Mouse (Mus musculus): ENCODE data around the gene Fbxo34. TPM values are rescaled to one million over a fixed set of nuclear protein-coding genes. Genes with fewer than 3 reads are reported as not detected.

The Fbxo34 gene
- polyA plus RNA-seq, 1 experiment from 2014 or later = 26.5 TPM

DNA sequence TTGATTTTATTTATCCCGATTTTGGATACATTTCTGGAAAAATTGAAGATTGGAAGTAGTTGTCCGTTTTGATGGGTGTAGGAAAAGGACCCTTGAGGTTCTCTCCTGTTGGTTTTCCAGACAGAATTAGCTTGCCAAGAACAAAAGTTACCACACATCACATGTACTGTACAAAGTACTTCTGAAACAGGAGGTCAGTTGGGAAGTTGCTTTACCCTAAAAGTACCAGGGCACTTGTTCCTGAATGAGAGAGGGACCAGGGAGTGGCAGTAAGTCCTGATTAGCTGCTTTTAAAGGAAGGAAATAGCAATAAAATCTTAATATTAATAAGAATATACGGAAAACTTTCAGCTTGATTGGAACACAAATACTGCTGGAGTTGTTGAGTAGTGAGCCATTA is 46.9 kb downstream of the Fbxo34 start:
- Histone ChIP-seq H3K9me3 (no peaks in the 10 kb centered on the region), H3K27me3 (no peaks in the 10 kb centered on the region), H3K4me2 (replicated peaks) (no peak overlapping the region), H3K4me1 (no peaks in the 10 kb centered on the region), H3K27ac (no peak overlapping the region), H3K9ac (no peak overlapping the region), H3K4me3 (no peak overlapping the region), H3K36me3 (no peaks in the 10 kb centered on the region; the same call in 1 of the 2 replicates)
- no peak for ATAC-seq (ENCODE audit: insufficient number of reproducible peaks, insufficient read depth, low FRiP score, low TSS enrichment)
- WGBS = 85% methylated on average over 3 of the region's 3 CpGs

DNA sequence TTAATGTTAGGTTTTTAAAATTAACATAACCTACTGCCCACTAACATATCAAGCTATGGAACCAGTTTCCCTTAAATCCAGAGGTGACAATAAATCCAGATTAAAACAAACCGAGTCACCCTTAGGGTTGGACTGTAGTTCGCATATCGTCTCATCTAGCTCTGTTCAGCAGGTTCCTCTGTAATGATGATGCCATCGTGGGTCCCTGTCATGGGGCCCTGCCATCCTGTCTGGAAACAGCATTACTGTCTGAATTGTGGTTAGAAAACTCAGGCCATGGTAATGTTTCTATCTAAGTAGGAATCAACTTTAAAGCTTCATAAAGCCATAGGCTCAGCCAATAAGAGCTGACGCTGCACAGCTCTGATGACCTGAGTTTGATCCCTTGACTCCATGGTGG is 48.4 kb downstream of the Fbxo34 start:
- WGBS = 57% methylated on average over 5 of the region's 5 CpGs

GRCm38 (mm10) chr14:47504036-47504435 is 53.8 kb downstream of the Fbxo34 start:
- WGBS = 89% methylated on average over 3 of the region's 3 CpGs

More for the DNA sequence above, 48.4 kb downstream of the Fbxo34 start:
- H3K4me1 ChIP-seq = no peaks in the 10 kb centered on the region
- H3K9ac ChIP-seq = no peak overlapping the region
- H3K4me3 ChIP-seq = no peak overlapping the region
- no peaks in the 10 kb centered on the region for H3K27me3 ChIP-seq
- H3K4me2 ChIP-seq (replicated peaks) = no peak overlapping the region
- H3K9me3 ChIP-seq = no peaks in the 10 kb centered on the region
- no peaks in the 10 kb centered on the region; the same call in 1 of the 2 replicates for H3K36me3 ChIP-seq
- no peak overlapping the region for H3K27ac ChIP-seq
- no peak for ATAC-seq (ENCODE audit: insufficient number of reproducible peaks, insufficient read depth, low FRiP score, low TSS enrichment)

DNA sequence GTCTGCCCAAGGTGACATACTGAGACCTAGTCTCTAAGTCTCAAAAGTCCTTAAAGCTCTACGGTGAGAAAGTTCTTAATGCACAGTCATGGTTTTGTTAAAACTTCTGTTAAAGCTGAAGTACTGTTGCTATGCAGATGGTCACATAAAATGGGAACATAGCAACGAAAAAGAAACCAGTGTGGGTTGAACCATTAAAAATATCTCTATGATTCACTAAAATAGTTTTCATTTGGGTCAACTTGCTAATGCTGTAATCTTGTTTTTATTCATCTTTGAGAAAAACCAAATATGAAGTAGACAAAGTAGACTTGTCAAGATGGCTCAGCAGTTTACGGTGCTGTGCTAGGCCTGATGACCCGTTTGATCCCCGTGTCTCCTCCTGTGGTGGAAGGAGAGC is 56.5 kb downstream of the Fbxo34 start:
- Histone ChIP-seq H3K27ac (no peak overlapping the region), H3K27me3 (no peaks in the 10 kb centered on the region), H3K36me3 (no peaks in the 10 kb centered on the region; the same call in 1 of the 2 replicates), H3K4me2 (replicated peaks) (no peak overlapping the region), H3K9me3 (no peaks in the 10 kb centered on the region), H3K4me3 (no peak overlapping the region), H3K4me1 (no peaks in the 10 kb centered on the region), H3K9ac (no peak overlapping the region)
- 90% methylated on average over 5 of the region's 5 CpGs for WGBS
- ATAC-seq (ENCODE audit: insufficient number of reproducible peaks, insufficient read depth, low FRiP score, low TSS enrichment) = no peak

More at GRCm38 (mm10) chr14:47504036-47504435, 53.8 kb downstream of the Fbxo34 start:
- Histone ChIP-seq H3K4me2 (replicated peaks) (no peak overlapping the region), H3K9me3 (no peaks in the 10 kb centered on the region), H3K9ac (no peak overlapping the region), H3K36me3 (no peaks in the 10 kb centered on the region; the same call in 1 of the 2 replicates), H3K4me3 (no peak overlapping the region), H3K4me1 (no peaks in the 10 kb centered on the region), H3K27me3 (no peaks in the 10 kb centered on the region), H3K27ac (no peak overlapping the region)
- no peak for ATAC-seq (ENCODE audit: insufficient number of reproducible peaks, insufficient read depth, low FRiP score, low TSS enrichment)

- Histone ChIP-seq H3K9me3 (no peaks in the 10 kb centered on the region), H3K36me3 (no peaks in the 10 kb centered on the region; the same call in 1 of the 2 replicates), H3K27ac (no peak overlapping the region), H3K4me1 (no peaks in the 10 kb centered on the region), H3K27me3 (no peaks in the 10 kb centered on the region), H3K9ac (no peak overlapping the region), H3K4me2 (replicated peaks) (no peak overlapping the region), H3K4me3 (no peak overlapping the region)
- ATAC-seq (ENCODE audit: insufficient number of reproducible peaks, insufficient read depth, low FRiP score, low TSS enrichment) = no peak
Observed at GRCm38 (mm10) chr14:47508035-47508434, 57.8 kb downstream of the Fbxo34 start.

DNA sequence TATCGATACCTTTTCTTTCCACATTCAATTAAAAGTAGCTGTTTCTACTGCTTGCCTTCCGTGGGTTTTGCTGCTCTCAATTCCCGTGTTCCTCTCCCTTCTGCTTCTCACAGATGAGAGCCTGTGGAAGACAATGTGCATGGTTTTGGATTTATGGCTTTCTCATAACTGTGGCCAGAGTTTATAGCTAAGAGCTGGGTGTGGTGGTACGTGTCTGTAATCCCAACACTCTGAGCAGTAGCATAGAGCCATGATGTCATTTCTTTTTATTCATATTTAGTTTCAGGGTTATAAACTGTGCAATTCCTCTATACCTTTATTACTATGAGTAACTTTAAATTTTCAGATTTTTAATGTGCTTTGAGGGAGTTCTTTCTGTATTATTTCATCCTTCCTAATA is 60.0 kb downstream of the Fbxo34 start:
- no peak for ATAC-seq (ENCODE audit: insufficient number of reproducible peaks, insufficient read depth, low FRiP score, low TSS enrichment)
- Histone ChIP-seq H3K9ac (no peak overlapping the region), H3K27ac (no peak overlapping the region), H3K36me3 (no peaks in the 10 kb centered on the region), H3K9me3 (no peaks in the 10 kb centered on the region), H3K4me1 (no peaks in the 10 kb centered on the region), H3K4me2 (replicated peaks) (no peak overlapping the region), H3K4me3 (no peak overlapping the region), H3K27me3 (no peaks in the 10 kb centered on the region)
- WGBS = 89% methylated on average over 4 of the region's 4 CpGs

GRCm38 (mm10) chr14:47513606-47514005 is 63.4 kb downstream of the Fbxo34 start:
- H3K4me3 ChIP-seq = no peak overlapping the region
- H3K36me3 ChIP-seq = no peaks in the 10 kb centered on the region
- H3K27ac ChIP-seq = no peak overlapping the region
- no peaks in the 10 kb centered on the region for H3K27me3 ChIP-seq
- no peak for ATAC-seq (ENCODE audit: insufficient number of reproducible peaks, insufficient read depth, low FRiP score, low TSS enrichment)
- H3K4me1 ChIP-seq = no peaks in the 10 kb centered on the region
- 95% methylated on average over 3 of the region's 3 CpGs for WGBS
- H3K9me3 ChIP-seq = no peaks in the 10 kb centered on the region
- H3K9ac ChIP-seq = no peak overlapping the region
- H3K4me2 ChIP-seq (replicated peaks) = no peak overlapping the region

DNA sequence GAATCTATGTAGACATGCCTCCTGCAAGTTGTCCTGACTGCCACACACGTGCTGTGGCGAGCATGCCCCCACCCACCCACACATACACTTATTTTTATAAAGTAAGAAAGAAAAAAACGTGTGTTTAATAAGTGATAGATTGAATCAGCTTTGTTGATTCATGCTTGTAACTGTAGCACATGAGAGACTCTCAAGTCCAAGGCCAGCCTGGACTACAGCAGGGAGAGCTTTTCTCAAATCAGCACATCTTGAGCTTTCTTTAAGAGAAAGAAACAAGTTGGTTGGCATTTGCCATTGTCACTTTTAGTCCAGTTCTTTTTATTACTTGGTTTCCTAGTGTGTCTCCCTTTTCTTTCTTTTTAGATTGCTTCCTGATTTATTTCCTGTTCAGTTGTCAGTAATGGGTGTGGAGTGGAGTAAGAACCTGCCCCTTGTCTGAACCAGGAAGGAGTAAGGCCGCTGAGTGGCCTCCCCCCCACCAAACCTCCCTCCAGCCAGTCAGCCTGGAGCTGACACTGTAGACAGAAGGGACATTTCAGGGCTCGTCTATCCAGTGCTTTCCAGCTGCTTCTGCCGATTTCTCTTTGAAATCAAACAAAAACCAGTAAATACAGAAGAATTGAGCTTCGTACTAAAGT is 64.7 kb downstream of the Fbxo34 start:
- no peak overlapping the region for H3K4me2 ChIP-seq (replicated peaks)
- no peak overlapping the region for H3K9ac ChIP-seq
- H3K27me3 ChIP-seq = no peaks in the 10 kb centered on the region
- WGBS = 61% methylated on average over 7 of the region's 7 CpGs
- no peaks in the 10 kb centered on the region for H3K4me1 ChIP-seq
- no peaks in the 10 kb centered on the region for H3K9me3 ChIP-seq
- no peak overlapping the region for H3K27ac ChIP-seq
- H3K4me3 ChIP-seq = no peak overlapping the region
- H3K36me3 ChIP-seq = no peaks in the 10 kb centered on the region
- no peak for ATAC-seq (ENCODE audit: insufficient number of reproducible peaks, insufficient read depth, low FRiP score, low TSS enrichment)

GRCm38 (mm10) chr14:47515636-47516035 is 65.4 kb downstream of the Fbxo34 start:
- Histone ChIP-seq H3K9ac (no peak overlapping the region), H3K9me3 (no peaks in the 10 kb centered on the region), H3K36me3 (no peaks in the 10 kb centered on the region), H3K4me2 (replicated peaks) (no peak overlapping the region), H3K4me1 (no peaks in the 10 kb centered on the region), H3K4me3 (no peak overlapping the region), H3K27me3 (no peaks in the 10 kb centered on the region), H3K27ac (no peak overlapping the region)
- WGBS = 89% methylated on average over 8 of the region's 8 CpGs
- ATAC-seq (ENCODE audit: insufficient number of reproducible peaks, insufficient read depth, low FRiP score, low TSS enrichment) = no peak

DNA sequence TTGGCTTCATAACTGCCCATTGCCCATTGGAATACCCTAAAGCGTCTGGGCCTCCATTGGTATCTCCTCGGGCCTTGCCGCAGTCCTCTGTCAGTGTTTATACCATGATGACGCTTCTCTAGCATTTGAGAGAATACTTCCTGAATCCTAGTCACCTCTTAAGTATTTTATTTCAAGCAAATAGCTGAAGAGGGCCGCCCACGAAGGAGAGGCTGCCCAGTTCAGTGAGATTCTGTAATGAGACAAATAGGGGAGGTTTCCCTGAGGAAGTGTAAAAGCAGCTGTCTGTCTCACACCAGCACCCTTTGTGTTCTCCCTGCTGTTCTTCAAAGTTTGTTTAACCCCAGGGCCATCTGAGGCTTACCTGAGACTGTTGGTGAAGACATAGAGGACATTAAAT is 66.5 kb downstream of the Fbxo34 start:
- H3K4me3 ChIP-seq = no peak overlapping the region
- no peak overlapping the region for H3K27ac ChIP-seq
- H3K36me3 ChIP-seq = no peaks in the 10 kb centered on the region
- no peaks in the 10 kb centered on the region for H3K27me3 ChIP-seq
- H3K9ac ChIP-seq = no peak overlapping the region
- no peak overlapping the region for H3K4me2 ChIP-seq (replicated peaks)
- no peak for ATAC-seq (ENCODE audit: insufficient number of reproducible peaks, insufficient read depth, low FRiP score, low TSS enrichment)
- no peaks in the 10 kb centered on the region for H3K4me1 ChIP-seq
- no peaks in the 10 kb centered on the region for H3K9me3 ChIP-seq
- 83% methylated on average over 6 of the region's 6 CpGs for WGBS

- H3K36me3 ChIP-seq = no peaks in the 10 kb centered on the region
- no peak overlapping the region for H3K9ac ChIP-seq
- H3K27me3 ChIP-seq = no peaks in the 10 kb centered on the region
- WGBS = 97% methylated on average over 6 of the region's 6 CpGs
- no peak overlapping the region for H3K4me3 ChIP-seq
- H3K9me3 ChIP-seq = no peaks in the 10 kb centered on the region
- ATAC-seq (ENCODE audit: insufficient number of reproducible peaks, insufficient read depth, low FRiP score, low TSS enrichment) = no peak
- no peaks in the 10 kb centered on the region for H3K4me1 ChIP-seq
- no peak overlapping the region for H3K27ac ChIP-seq
- no peak overlapping the region for H3K4me2 ChIP-seq (replicated peaks)
Observed at GRCm38 (mm10) chr14:47518619-47519018, 68.4 kb downstream of the Fbxo34 start.

DNA sequence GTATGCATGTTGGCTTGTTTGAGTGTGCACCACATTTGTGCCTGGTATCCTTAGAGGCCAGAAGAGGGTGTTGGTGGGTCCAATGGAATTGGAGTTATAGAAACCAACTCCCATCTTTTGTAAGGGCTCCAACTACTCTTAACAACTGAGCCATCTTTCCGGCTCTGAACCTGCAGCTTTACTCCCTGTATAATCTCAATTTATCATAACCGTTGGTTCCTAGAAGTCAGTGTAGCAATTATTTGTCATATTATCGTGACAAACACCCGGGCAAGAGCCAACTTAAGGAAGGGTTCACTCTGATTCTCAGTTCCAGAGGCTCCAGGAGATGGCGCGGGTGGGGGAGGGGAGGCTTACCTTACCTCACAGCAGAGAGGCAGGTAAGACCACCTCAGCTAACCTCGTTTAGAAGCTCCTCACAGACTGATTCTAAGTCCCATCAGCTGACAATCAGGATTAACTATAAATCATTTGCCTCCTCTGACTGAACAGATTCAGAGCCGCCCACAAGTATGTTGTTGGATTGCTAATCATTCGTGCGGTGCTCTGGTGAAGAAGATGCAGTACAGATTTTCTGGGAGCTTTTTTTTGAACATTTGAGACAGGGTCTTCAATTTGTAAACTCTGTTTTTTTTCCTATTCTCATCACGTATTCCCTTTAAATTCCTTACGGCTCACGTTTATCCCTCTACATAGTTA is 70.7 kb downstream of the Fbxo34 start:
- Histone ChIP-seq H3K27ac (no peak overlapping the region), H3K9me3 (no peaks in the 10 kb centered on the region), H3K4me1 (no peaks in the 10 kb centered on the region), H3K36me3 (no peaks in the 10 kb centered on the region), H3K4me2 (replicated peaks) (no peak overlapping the region), H3K27me3 (no peaks in the 10 kb centered on the region), H3K4me3 (no peak overlapping the region), H3K9ac (no peak overlapping the region)
- ATAC-seq (ENCODE audit: insufficient number of reproducible peaks, insufficient read depth, low FRiP score, low TSS enrichment) = no peak
- 81% methylated on average over 13 of the region's 13 CpGs for WGBS

All from embryonic facial prominence, embryonic 12.5 days (tissue).